Mouse (Mus musculus): ENCODE data around the gene Evi5l. TPM values are rescaled to one million over a fixed set of nuclear protein-coding genes. Genes with fewer than 3 reads are reported as not detected.

Gene Evi5l
- polyA plus RNA-seq, 1 experiment from 2014 or later: 35.6 TPM

GRCm38 (mm10) chr8:4259125-4259804 is 92.9 kb downstream of the Evi5l start, which contains the start of gene Ctxn1:
TSS of gene Ctxn1 (minus strand) at chr8:4259274.
- peak; percentile 88 for ATAC-seq (ENCODE audit: insufficient number of reproducible peaks, insufficient read depth, low FRiP score, low TSS enrichment)
- Histone ChIP-seq H3K27ac (peak within 1 kb of the TSS; percentile 92), H3K4me3 (peak within 1 kb of the TSS; percentile 88), H3K27me3 (no peaks in the 10 kb centered on the region), H3K4me2 (replicated peaks) (peak within 1 kb of the TSS; percentile 58), H3K36me3 (peaks cover 79% of the 10 kb centered on the region), H3K4me1 (peaks cover 22% of the 10 kb centered on the region), H3K9ac (peak within 1 kb of the TSS; percentile 89), H3K9me3 (no peaks in the 10 kb centered on the region)
- 9% methylated on average over 17 of the region's 33 CpGs for WGBS

GRCm38 (mm10) chr8:4259805-4260170 is 93.4 kb downstream of the Evi5l start:
- 86% methylated on average over 4 of the region's 4 CpGs for WGBS
- peak overlapping the region; percentile 89; the same call in 1 of the 2 replicates for H3K9ac ChIP-seq
- H3K4me1 ChIP-seq: peaks cover 20% of the 10 kb centered on the region
- H3K36me3 ChIP-seq: peaks cover 79% of the 10 kb centered on the region
- H3K27me3 ChIP-seq: no peaks in the 10 kb centered on the region
- no peaks in the 10 kb centered on the region for H3K9me3 ChIP-seq
- ATAC-seq (ENCODE audit: insufficient number of reproducible peaks, insufficient read depth, low FRiP score, low TSS enrichment): no peak
- peak overlapping the region; percentile 92 for H3K27ac ChIP-seq
- H3K4me2 ChIP-seq (replicated peaks): 0 out of 2 replicates have a peak overlapping the region, but pooled peaks have one; percentile 58
- no peak overlapping the region for H3K4me3 ChIP-seq

Other genes with a start within 250 kb of the Evi5l start
- not detected in 2 replicates for gene Cd209b, start 239.7 kb upstream of the Evi5l start, polyA plus RNA-seq (2016; fragmentation: Nextera tagmentation; extraction: Ambion mirVana)
- gene Cd209c, start 211.8 kb upstream of the Evi5l start, polyA plus RNA-seq (2016; fragmentation: Nextera tagmentation; extraction: Ambion mirVana): 0.26 and 0.55 TPM in 2 replicates
- gene Cd209f, start 60.7 kb upstream of the Evi5l start, polyA plus RNA-seq (2016; fragmentation: Nextera tagmentation; extraction: Ambion mirVana): not detected in 2 replicates
- not detected in 2 replicates for gene Cd209g, start 32.5 kb upstream of the Evi5l start, polyA plus RNA-seq (2016; fragmentation: Nextera tagmentation; extraction: Ambion mirVana)
- gene Prr36, start 50.9 kb downstream of the Evi5l start, polyA plus RNA-seq (2016; fragmentation: Nextera tagmentation; extraction: Ambion mirVana): 5.5 and 6.1 TPM in 2 replicates
- gene Lrrc8e, start 60.3 kb downstream of the Evi5l start, polyA plus RNA-seq (2016; fragmentation: Nextera tagmentation; extraction: Ambion mirVana): 0.56 and 0.67 TPM in 2 replicates
- 36.1 and 40.1 TPM in 2 replicates for gene Map2k7, start 72.2 kb downstream of the Evi5l start, polyA plus RNA-seq (2016; fragmentation: Nextera tagmentation; extraction: Ambion mirVana)
- 1.1 and 2.0 TPM in 2 replicates for gene Gm49320, start 72.3 kb downstream of the Evi5l start, polyA plus RNA-seq (2016; fragmentation: Nextera tagmentation; extraction: Ambion mirVana)
- 5.8 and 6.5 TPM in 2 replicates for gene Tgfbr3l, start 81.6 kb downstream of the Evi5l start, polyA plus RNA-seq (2016; fragmentation: Nextera tagmentation; extraction: Ambion mirVana)
- 71.3 and 71.7 TPM in 2 replicates for gene Snapc2, start 86.5 kb downstream of the Evi5l start, polyA plus RNA-seq (2016; fragmentation: Nextera tagmentation; extraction: Ambion mirVana)
- gene Ctxn1, start 92.7 kb downstream of the Evi5l start, polyA plus RNA-seq (2016; fragmentation: Nextera tagmentation; extraction: Ambion mirVana): 120 and 141 TPM in 2 replicates
- 64.1 and 64.3 TPM in 2 replicates for gene Timm44, start 109.3 kb downstream of the Evi5l start, polyA plus RNA-seq (2016; fragmentation: Nextera tagmentation; extraction: Ambion mirVana)
- 23.1 and 26.0 TPM in 2 replicates for gene Ccl25, start 158.6 kb downstream of the Evi5l start, polyA plus RNA-seq (2016; fragmentation: Nextera tagmentation; extraction: Ambion mirVana)
- gene Elavl1, start 158.8 kb downstream of the Evi5l start, polyA plus RNA-seq (2016; fragmentation: Nextera tagmentation; extraction: Ambion mirVana): 316 and 334 TPM in 2 replicates

Measured in embryonic facial prominence, embryonic 12.5 days (tissue).